Mouse (Mus musculus) gastrocnemius, postnatal 10 days (tissue): ENCODE measurements around the gene Spen. TPM values are rescaled to one million over a fixed set of nuclear protein-coding genes. Genes with fewer than 3 reads are reported as not detected.

Source experiments
- DNase-seq: peaks from one replicate; pipeline ENCODE4 v3.0.0; 2021; ENCODE audit warnings: mixed read lengths
- total RNA-seq, 2 experiments: library from RNA; stranded (reverse); gene quantifications; 2 replicates each; pipeline ENCODE4 v1.2.3; 2021

Spen gene
- total RNA-seq, 2 experiments from 2014 or later, result 23.4 to 30.9 TPM

DNA sequence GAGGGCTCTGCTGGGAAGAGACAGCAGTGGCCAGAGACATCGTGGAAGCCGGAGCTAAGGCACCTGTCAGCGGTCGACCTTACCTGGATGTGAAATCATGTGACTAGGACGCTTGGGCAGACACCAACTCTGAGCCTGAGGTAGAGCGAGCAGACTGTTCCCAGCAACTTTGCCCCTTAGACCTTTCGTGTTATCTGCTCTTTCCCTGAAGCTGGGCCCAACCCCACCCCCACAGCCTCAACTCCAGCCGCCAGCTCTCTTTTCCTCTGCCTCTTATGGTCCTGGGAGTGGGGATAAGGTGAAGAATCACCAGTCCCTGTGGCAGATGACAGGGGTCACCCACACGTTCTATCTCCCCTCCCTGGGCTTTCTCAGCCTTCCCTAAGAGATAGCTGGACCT lies 117.5 kb downstream of the Spen start:
- no peak for DNase-seq

DNA sequence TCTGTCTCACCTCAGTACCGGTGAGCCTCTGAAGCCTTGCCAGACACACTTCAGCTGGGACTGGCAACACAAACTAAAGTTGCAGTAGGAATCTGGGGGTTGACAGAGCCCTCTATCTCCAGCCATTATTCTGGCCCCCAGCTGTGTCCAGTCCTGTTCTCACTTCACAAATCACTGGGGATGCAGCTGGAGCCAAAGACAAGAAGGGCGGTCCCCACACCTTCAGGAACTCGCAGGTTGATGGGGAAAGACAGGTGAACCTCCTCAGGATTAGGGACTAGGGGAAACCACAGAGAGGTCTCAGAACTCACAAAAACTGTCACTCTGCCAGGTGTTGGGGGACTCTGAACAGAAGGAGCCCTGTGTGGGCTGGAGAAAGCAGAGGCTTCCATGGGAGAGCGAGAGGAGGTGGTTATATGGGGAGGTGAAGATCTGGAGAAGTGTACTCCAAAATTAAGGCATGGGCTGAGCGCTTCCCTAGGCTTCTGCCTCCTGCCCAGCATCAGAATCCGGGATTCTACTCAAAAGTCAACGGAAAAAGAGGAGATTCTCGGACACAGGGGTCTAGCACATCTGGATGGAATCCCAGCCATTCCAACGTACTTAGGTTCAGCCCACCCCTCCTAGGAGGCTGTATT lies 118.1 kb downstream of the Spen start, which contains the start of gene Hspb7:
Gene Hspb7, plus strand, starts transcription at position 588 of the 638 bp plus-strand sequence.
- no peak for DNase-seq

DNA sequence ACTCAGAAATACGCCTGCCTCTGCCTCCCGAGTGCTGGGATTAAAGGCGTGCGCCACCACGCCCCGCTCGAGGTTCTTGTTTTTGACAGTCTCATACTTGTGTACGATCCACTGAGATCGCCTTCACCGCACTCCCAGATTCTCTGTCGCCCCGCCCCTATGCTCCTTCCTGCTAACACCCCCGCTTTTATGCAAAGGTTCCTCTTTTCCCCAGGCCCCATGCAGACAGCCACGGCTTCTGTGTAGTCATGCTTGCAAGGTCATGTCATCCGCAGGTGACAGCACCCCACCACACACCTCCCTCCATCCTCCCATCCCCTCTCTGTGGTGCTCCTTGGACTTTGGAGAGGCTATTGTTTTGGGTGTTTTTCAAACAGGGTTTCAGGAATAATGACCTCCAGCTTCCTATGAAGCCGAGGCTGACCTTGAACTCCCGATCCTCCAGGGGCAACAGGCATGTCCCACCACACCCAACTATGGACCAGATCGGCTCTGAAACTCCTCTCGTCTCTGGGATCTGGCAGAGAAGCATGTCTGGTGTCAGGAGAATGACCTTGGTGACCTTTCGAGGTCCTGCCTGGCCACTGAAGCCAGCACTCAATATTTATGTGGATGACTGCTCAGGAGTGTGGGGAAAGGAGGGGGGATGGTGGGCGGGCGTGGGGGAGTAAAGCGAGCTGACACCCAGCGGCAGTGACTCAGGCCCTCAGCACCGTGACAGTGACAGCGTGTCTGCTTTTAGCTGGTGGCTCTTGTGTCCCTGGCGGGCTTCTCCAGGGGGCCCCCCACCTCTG lies 118.8 kb downstream of the Spen start:
- DNase-seq, result no peak

Other genes starting within 250 kb of the Spen start
- gene Epha2, start 237.4 kb downstream of the Spen start, total RNA-seq, result 1 to 10 TPM; 3.9 to 5.9 TPM
- under 1 TPM in 1 of 2 experiments, not detected in 1; 0.16 TPM for gene Fam131c, start 170.4 kb downstream of the Spen start, total RNA-seq
- gene Clcnka, start 139.9 kb downstream of the Spen start, total RNA-seq, result 1 to 10 TPM; 1.2 to 1.3 TPM
- gene Clcnkb, start 122.6 kb downstream of the Spen start, total RNA-seq, result under 1 TPM; 0.09 to 0.45 TPM
- gene Hspb7, start 117.8 kb downstream of the Spen start, total RNA-seq, result 100 to 1,000 TPM; 200 to 208 TPM
- gene Srarp, start 102.5 kb downstream of the Spen start, total RNA-seq, result not detected
- gene Zbtb17, start 93.9 kb downstream of the Spen start, total RNA-seq, result 10 to 100 TPM; 16.1 to 17.3 TPM
- 1 to 10 TPM; 3.8 to 6.6 TPM for gene Fblim1, start 67.5 kb upstream of the Spen start, total RNA-seq
- 1 to 10 TPM; 1.7 to 2.2 TPM for gene Tmem82, start 80.0 kb upstream of the Spen start, total RNA-seq
- 10 to 100 TPM; 10.5 to 12.8 TPM for gene Slc25a34, start 85.2 kb upstream of the Spen start, total RNA-seq
- 10 to 100 TPM; 26.8 to 29.3 TPM for gene Plekhm2, start 126.3 kb upstream of the Spen start, total RNA-seq
- gene Rsc1a1, start 147.0 kb upstream of the Spen start, total RNA-seq, result 1 to 10 TPM; 2.8 to 5.5 TPM
- gene Ddi2, start 184.8 kb upstream of the Spen start, total RNA-seq, result 10 to 100 TPM; 41.8 to 44.7 TPM
- gene Agmat, start 208.1 kb upstream of the Spen start, total RNA-seq, result 1 to 10 TPM in 1 of 2 experiments, under 1 TPM in 1; 0.78 to 1.2 TPM